Mouse (Mus musculus) heart, adult 2 months (tissue): ENCODE data around the gene Gm17349.

Experiments used
- CTCF ChIP-seq: fragments of 200-600 bp; IDR thresholded peaks from 2 replicates; pipeline ENCODE4 v1.8.1; 2022; ENCODE audit warnings: antibody characterized with exemption, mild to moderate bottlenecking, moderate library complexity
- EP300 ChIP-seq: fragments of 200-500 bp; IDR thresholded peaks from 2 replicates; pipeline ENCODE4 v1.6.1; 2011; ENCODE audit warnings: low read depth, low read length, control low read depth; ENCODE audit not compliant: insufficient read depth
- POLR2A ChIP-seq: fragments of 200-500 bp; IDR thresholded peaks from 2 replicates; pipeline ENCODE4 v1.6.1; 2011; ENCODE audit warnings: mild to moderate bottlenecking, low read depth, low read length, control low read depth; ENCODE audit not compliant: insufficient read depth

GRCm38 (mm10) chr15:99668881-99669280 is 36.4 kb downstream of the Gm17349 start:
- TF ChIP-seq CTCF (peak; percentile 100; the same call in 1 of the 2 replicates), POLR2A (no peak), EP300 (peak; percentile 78)
